Mouse (Mus musculus) forebrain, embryonic 13.5 days (tissue): ENCODE data around the gene Galnt15. TPM values are rescaled to one million over a fixed set of nuclear protein-coding genes. Genes with fewer than 3 reads are reported as not detected.
A peak's percentile ranks its signal among the peaks of the same experiment; 100 is the strongest.

Source experiments
- ATAC-seq: fragments of 200-750 bp; cut with Nextera tagmentation; 2 replicates; pipeline ENCODE4 v1.8.0; 2017
- H3K27ac ChIP-seq: fragments of 300-500 bp; sonication (generic); 2 replicates; pipeline ENCODE4 v1.5.1; 2015; ENCODE audit warnings: inconsistent platforms, mild to moderate bottlenecking, moderate library complexity
- H3K27me3 ChIP-seq: fragments of 300-500 bp; sonication (generic); 2 replicates; pipeline ENCODE4 v1.6.1; 2015; ENCODE audit warnings: mild to moderate bottlenecking, inconsistent platforms
- H3K36me3 ChIP-seq: fragments of 300-500 bp; sonication (generic); 2 replicates; pipeline ENCODE4 v1.6.1; 2015; ENCODE audit warnings: mild to moderate bottlenecking, inconsistent platforms; ENCODE audit not compliant: poor library complexity, severe bottlenecking
- H3K4me1 ChIP-seq: fragments of 300-500 bp; sonication (generic); 2 replicates; pipeline ENCODE4 v1.6.1; 2015; ENCODE audit warnings: inconsistent platforms
- H3K4me2 ChIP-seq: fragments of 300-500 bp; sonication (generic); 2 replicates; pipeline ENCODE4 v1.6.1; 2015; ENCODE audit warnings: inconsistent platforms, mild to moderate bottlenecking, moderate library complexity
- H3K4me3 ChIP-seq: fragments of 300-500 bp; sonication (generic); 2 replicates; pipeline ENCODE4 v1.5.1; 2015; ENCODE audit warnings: mild to moderate bottlenecking, inconsistent platforms
- H3K9ac ChIP-seq: fragments of 300-500 bp; sonication (generic); 2 replicates; pipeline ENCODE4 v1.6.1; 2015; ENCODE audit warnings: mild to moderate bottlenecking, inconsistent platforms
- H3K9me3 ChIP-seq: fragments of 300-500 bp; sonication (generic); replicated peaks from 2 replicates; pipeline ENCODE4 v1.6.1; 2016; ENCODE audit warnings: inconsistent platforms
- WGBS: fragments of 180-500 bp; shearing (Covaris S2); methylation state at CpG from one replicate; pipeline ENCODE4 v1.1.7; 2015; 5-methylcytosine and 5-hydroxymethylcytosine counted together
- polyA plus RNA-seq: library from polyadenylated mRNA; unstranded; fragments of >200 nt; fragmentation: Nextera tagmentation; extraction: Ambion mirVana; gene quantifications from 2 replicates; pipeline ENCODE4 v1.2.1, GENCODE M21; 2015

Galnt15 gene
- polyA plus RNA-seq, 1 experiment from 2014 or later: 0.10 TPM

GRCm38 (mm10) chr14:32016921-32017320, 11.9 kb upstream of the Galnt15 start:
- Histone ChIP-seq H3K27ac (peak overlapping the region; percentile 95), H3K4me2 (peak overlapping the region; percentile 48), H3K36me3 (no peaks in the 10 kb centered on the region), H3K4me1 (peaks cover 21% of the 10 kb centered on the region), H3K27me3 (no peaks in the 10 kb centered on the region), H3K4me3 (no peak overlapping the region), H3K9me3 (no peaks in the 10 kb centered on the region), H3K9ac (no peak overlapping the region)
- peak; percentile 95 for ATAC-seq
- WGBS: under 1% methylated on average over 7 of the region's 7 CpGs

GRCm38 (mm10) chr14:32017448-32017847, 11.3 kb upstream of the Galnt15 start:
- no peaks in the 10 kb centered on the region for H3K36me3 ChIP-seq
- no peak overlapping the region for H3K9ac ChIP-seq
- no peaks in the 10 kb centered on the region for H3K9me3 ChIP-seq
- H3K27me3 ChIP-seq: no peaks in the 10 kb centered on the region
- H3K4me1 ChIP-seq: peaks cover 21% of the 10 kb centered on the region
- peak; percentile 50; the same call in 1 of the 2 replicates for ATAC-seq
- peak overlapping the region; percentile 95 for H3K27ac ChIP-seq
- no peak overlapping the region for H3K4me3 ChIP-seq
- WGBS: 45% methylated on average over 2 of the region's 2 CpGs
- H3K4me2 ChIP-seq: peak overlapping the region; percentile 48

- H3K36me3 ChIP-seq: no peaks in the 10 kb centered on the region
- 89% methylated on average over 6 of the region's 8 CpGs for WGBS
- no peak overlapping the region for H3K9ac ChIP-seq
- no peak overlapping the region for H3K4me3 ChIP-seq
- no peaks in the 10 kb centered on the region for H3K27me3 ChIP-seq
- peaks cover 25% of the 10 kb centered on the region for H3K4me1 ChIP-seq
- H3K4me2 ChIP-seq: no peak overlapping the region
- no peak overlapping the region for H3K27ac ChIP-seq
- no peaks in the 10 kb centered on the region for H3K9me3 ChIP-seq
- no peak for ATAC-seq
Observed at GRCm38 (mm10) chr14:32019091-32019490, 9.7 kb upstream of the Galnt15 start.

GRCm38 (mm10) chr14:32021967-32022366, 6.8 kb upstream of the Galnt15 start:
- no peak overlapping the region for H3K4me3 ChIP-seq
- H3K36me3 ChIP-seq: no peaks in the 10 kb centered on the region
- H3K9me3 ChIP-seq: no peaks in the 10 kb centered on the region
- ATAC-seq: no peak
- H3K9ac ChIP-seq: no peak overlapping the region
- H3K27me3 ChIP-seq: no peaks in the 10 kb centered on the region
- 79% methylated on average over 9 of the region's 9 CpGs for WGBS
- H3K4me1 ChIP-seq: peaks cover 10% of the 10 kb centered on the region
- H3K27ac ChIP-seq: no peak overlapping the region
- no peak overlapping the region for H3K4me2 ChIP-seq

GRCm38 (mm10) chr14:32022450-32022849, 6.3 kb upstream of the Galnt15 start:
- Histone ChIP-seq H3K9me3 (no peaks in the 10 kb centered on the region), H3K4me3 (no peak overlapping the region)
- no peak for ATAC-seq

GRCm38 (mm10) chr14:32023891-32024290, 4.9 kb upstream of the Galnt15 start:
- no peak overlapping the region for H3K9ac ChIP-seq
- H3K36me3 ChIP-seq: no peaks in the 10 kb centered on the region
- no peak overlapping the region for H3K4me2 ChIP-seq
- H3K27ac ChIP-seq: no peak overlapping the region
- H3K27me3 ChIP-seq: no peaks in the 10 kb centered on the region
- H3K4me3 ChIP-seq: no peak overlapping the region
- ATAC-seq: no peak
- no peaks in the 10 kb centered on the region for H3K9me3 ChIP-seq
- peaks cover 15% of the 10 kb centered on the region for H3K4me1 ChIP-seq
- 74% methylated on average over 4 of the region's 4 CpGs for WGBS

More at GRCm38 (mm10) chr14:32022450-32022849, 6.3 kb upstream of the Galnt15 start:
- peaks cover 6% of the 10 kb centered on the region for H3K4me1 ChIP-seq
- no peaks in the 10 kb centered on the region for H3K36me3 ChIP-seq
- no peak overlapping the region for H3K9ac ChIP-seq
- H3K27me3 ChIP-seq: no peaks in the 10 kb centered on the region
- H3K27ac ChIP-seq: no peak overlapping the region
- H3K4me2 ChIP-seq: no peak overlapping the region

GRCm38 (mm10) chr14:32027218-32027617, 1.6 kb upstream of the Galnt15 start:
- no peak overlapping the region for H3K27ac ChIP-seq
- H3K27me3 ChIP-seq: no peaks in the 10 kb centered on the region
- no peak overlapping the region for H3K4me2 ChIP-seq
- H3K9me3 ChIP-seq: no peaks in the 10 kb centered on the region
- H3K9ac ChIP-seq: no peak overlapping the region
- WGBS: 65% methylated on average over 7 of the region's 7 CpGs
- ATAC-seq: no peak
- peaks cover 18% of the 10 kb centered on the region for H3K4me1 ChIP-seq
- H3K4me3 ChIP-seq: no peak overlapping the region
- no peaks in the 10 kb centered on the region for H3K36me3 ChIP-seq

- Histone ChIP-seq H3K36me3 (no peaks in the 10 kb centered on the region), H3K4me1 (peaks cover 15% of the 10 kb centered on the region), H3K9me3 (no peaks in the 10 kb centered on the region), H3K27me3 (no peaks in the 10 kb centered on the region), H3K4me2 (no peak overlapping the region), H3K9ac (no peak overlapping the region), H3K27ac (no peak overlapping the region), H3K4me3 (no peak overlapping the region)
- WGBS: 79% methylated on average over 14 of the region's 14 CpGs
- no peak for ATAC-seq
Observed at GRCm38 (mm10) chr14:32029411-32029992, 713 bp downstream of the Galnt15 start.

- WGBS: 75% methylated on average over 5 of the region's 5 CpGs
- peaks cover 15% of the 10 kb centered on the region for H3K4me1 ChIP-seq
- H3K4me2 ChIP-seq: no peak overlapping the region
- no peaks in the 10 kb centered on the region for H3K9me3 ChIP-seq
- no peaks in the 10 kb centered on the region for H3K36me3 ChIP-seq
- no peaks in the 10 kb centered on the region for H3K27me3 ChIP-seq
- H3K4me3 ChIP-seq: no peak overlapping the region
- no peak overlapping the region for H3K27ac ChIP-seq
- no peak for ATAC-seq
- no peak overlapping the region for H3K9ac ChIP-seq
Observed at GRCm38 (mm10) chr14:32030073-32030472, 1.3 kb downstream of the Galnt15 start.

GRCm38 (mm10) chr14:32032522-32032921, 3.7 kb downstream of the Galnt15 start:
- Histone ChIP-seq H3K4me3 (no peak overlapping the region), H3K27me3 (no peaks in the 10 kb centered on the region), H3K9me3 (no peaks in the 10 kb centered on the region), H3K36me3 (no peaks in the 10 kb centered on the region), H3K27ac (no peak overlapping the region), H3K4me2 (no peak overlapping the region), H3K4me1 (peaks cover 18% of the 10 kb centered on the region), H3K9ac (no peak overlapping the region)
- ATAC-seq: peak; percentile 60
- 12% methylated on average over 4 of the region's 4 CpGs for WGBS

GRCm38 (mm10) chr14:32036482-32036881, 7.7 kb downstream of the Galnt15 start:
- H3K9ac ChIP-seq: no peak overlapping the region
- WGBS: 82% methylated on average over 5 of the region's 5 CpGs
- ATAC-seq: no peak
- H3K4me1 ChIP-seq: peaks cover 3% of the 10 kb centered on the region; the same call in 1 of the 2 replicates
- H3K9me3 ChIP-seq: no peaks in the 10 kb centered on the region
- no peaks in the 10 kb centered on the region for H3K27me3 ChIP-seq
- no peak overlapping the region for H3K4me3 ChIP-seq
- H3K27ac ChIP-seq: no peak overlapping the region
- no peaks in the 10 kb centered on the region for H3K36me3 ChIP-seq
- H3K4me2 ChIP-seq: no peak overlapping the region

GRCm38 (mm10) chr14:32037661-32038252, 9.0 kb downstream of the Galnt15 start:
- no peak overlapping the region for H3K9ac ChIP-seq
- no peak overlapping the region for H3K4me3 ChIP-seq
- H3K9me3 ChIP-seq: no peaks in the 10 kb centered on the region
- H3K4me2 ChIP-seq: no peak overlapping the region
- H3K27me3 ChIP-seq: no peaks in the 10 kb centered on the region
- 91% methylated on average over 8 of the region's 8 CpGs for WGBS
- H3K36me3 ChIP-seq: no peaks in the 10 kb centered on the region
- no peak overlapping the region for H3K27ac ChIP-seq
- ATAC-seq: no peak
- peaks cover 3% of the 10 kb centered on the region; the same call in 1 of the 2 replicates for H3K4me1 ChIP-seq

- Histone ChIP-seq H3K27me3 (no peaks in the 10 kb centered on the region), H3K9ac (no peak overlapping the region), H3K36me3 (no peaks in the 10 kb centered on the region), H3K9me3 (no peaks in the 10 kb centered on the region), H3K4me1 (no peaks in the 10 kb centered on the region), H3K27ac (no peak overlapping the region), H3K4me3 (no peak overlapping the region), H3K4me2 (no peak overlapping the region)
- 82% methylated on average over 5 of the region's 5 CpGs for WGBS
- no peak for ATAC-seq
Observed at GRCm38 (mm10) chr14:32042108-32042507, 13.3 kb downstream of the Galnt15 start.
